Mouse (Mus musculus) embryonic facial prominence, embryonic 15.5 days (tissue): ENCODE data around the gene Themis2. TPM values are rescaled to one million over a fixed set of nuclear protein-coding genes. Genes with fewer than 3 reads are reported as not detected.
A peak's percentile ranks its signal among the peaks of the same experiment; 100 is the strongest.
"Not testable (repeated sequence)": the region's sequence is repeated elsewhere in the genome, so short reads cannot be mapped to it uniquely, and the experiment has no call there.

ENCODE experiments used
- ATAC-seq: fragments of 200-750 bp; cut with Nextera tagmentation; 2 replicates; pipeline ENCODE4 v1.8.0; 2017; ENCODE audit warnings: low read depth, moderate TSS enrichment; ENCODE audit not compliant: insufficient number of reproducible peaks, low FRiP score, low TSS enrichment
- H3K27ac ChIP-seq: fragments of 300-500 bp; sonication (generic); replicated peaks from 2 replicates; pipeline ENCODE4 v1.5.1; 2015; ENCODE audit warnings: mild to moderate bottlenecking, inconsistent platforms
- H3K27me3 ChIP-seq: fragments of 300-500 bp; sonication (generic); 2 replicates; pipeline ENCODE4 v1.6.1; 2015; ENCODE audit warnings: inconsistent platforms
- H3K36me3 ChIP-seq: fragments of 300-500 bp; sonication (generic); 2 replicates; pipeline ENCODE4 v1.6.1; 2015; ENCODE audit warnings: mild to moderate bottlenecking, inconsistent platforms
- H3K4me1 ChIP-seq: fragments of 300-500 bp; sonication (generic); 2 replicates; pipeline ENCODE4 v1.6.1; 2015; ENCODE audit warnings: inconsistent platforms
- H3K4me2 ChIP-seq: fragments of 300-500 bp; sonication (generic); replicated peaks from 2 replicates; pipeline ENCODE4 v1.6.1; 2015; ENCODE audit warnings: mild to moderate bottlenecking, inconsistent platforms
- H3K4me3 ChIP-seq: fragments of 300-500 bp; sonication (generic); replicated peaks from 2 replicates; pipeline ENCODE4 v1.5.1; 2015; ENCODE audit warnings: mild to moderate bottlenecking, inconsistent platforms
- H3K9ac ChIP-seq: fragments of 300-500 bp; sonication (generic); 2 replicates; pipeline ENCODE4 v1.6.1; 2015; ENCODE audit warnings: inconsistent platforms
- H3K9me3 ChIP-seq: fragments of 300-500 bp; sonication (generic); replicated peaks from 2 replicates; pipeline ENCODE4 v1.6.1; 2016; ENCODE audit warnings: inconsistent platforms
- WGBS: fragments of 180-500 bp; shearing (Covaris S2); methylation state at CpG from one replicate; pipeline ENCODE4 v1.1.7; 2015; 5-methylcytosine and 5-hydroxymethylcytosine counted together
- polyA plus RNA-seq: library from polyadenylated mRNA; unstranded; fragments of >200 nt; fragmentation: Nextera tagmentation; extraction: Ambion mirVana; gene quantifications from 2 replicates; pipeline ENCODE4 v1.2.1, GENCODE M21; 2015

Gene Themis2
- polyA plus RNA-seq, 1 experiment from 2014 or later = 2.2 TPM

DNA sequence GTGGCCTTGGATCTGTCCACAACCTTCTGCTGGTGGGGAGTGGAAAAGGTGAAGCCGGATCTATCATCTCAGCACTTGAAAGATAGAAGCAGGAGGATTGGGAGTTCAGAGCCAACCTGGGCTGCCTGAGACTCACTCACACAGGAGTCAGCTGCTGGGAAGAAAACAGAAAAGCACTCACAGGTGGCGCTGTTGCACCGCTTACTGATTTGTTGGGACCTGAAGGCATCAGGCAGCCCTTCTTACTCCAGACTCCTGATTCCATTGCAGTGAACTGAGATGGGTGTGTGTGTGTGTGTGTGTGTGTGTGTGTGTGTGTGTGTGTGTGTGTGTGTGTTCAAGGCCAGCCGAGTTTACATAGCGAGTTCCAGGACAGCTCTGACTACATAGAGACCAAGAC, 19.4 kb downstream of the Themis2 start:
- H3K4me1 ChIP-seq = no peaks in the 10 kb centered on the region
- H3K27ac ChIP-seq = no peak overlapping the region
- H3K27me3 ChIP-seq = no peaks in the 10 kb centered on the region
- ATAC-seq = no peak
- no peak overlapping the region for H3K4me3 ChIP-seq
- WGBS = 83% methylated on average over 5 of the region's 5 CpGs
- H3K36me3 ChIP-seq = peaks cover 76% of the 10 kb centered on the region
- no peak overlapping the region for H3K4me2 ChIP-seq
- no peak overlapping the region for H3K9ac ChIP-seq
- no peaks in the 10 kb centered on the region for H3K9me3 ChIP-seq

- H3K4me2 ChIP-seq = no peak overlapping the region
- no peak for ATAC-seq
- H3K27me3 ChIP-seq = no peaks in the 10 kb centered on the region
- H3K27ac ChIP-seq = no peak overlapping the region
- 77% methylated on average over 3 of the region's 3 CpGs for WGBS
- H3K36me3 ChIP-seq = peaks cover 86% of the 10 kb centered on the region
- no peak overlapping the region for H3K4me3 ChIP-seq
- H3K9ac ChIP-seq = no peak overlapping the region
- no peaks in the 10 kb centered on the region for H3K9me3 ChIP-seq
- H3K4me1 ChIP-seq = no peaks in the 10 kb centered on the region
Measured at GRCm38 (mm10) chr4:132774905-132775304, 21.3 kb downstream of the Themis2 start.

DNA sequence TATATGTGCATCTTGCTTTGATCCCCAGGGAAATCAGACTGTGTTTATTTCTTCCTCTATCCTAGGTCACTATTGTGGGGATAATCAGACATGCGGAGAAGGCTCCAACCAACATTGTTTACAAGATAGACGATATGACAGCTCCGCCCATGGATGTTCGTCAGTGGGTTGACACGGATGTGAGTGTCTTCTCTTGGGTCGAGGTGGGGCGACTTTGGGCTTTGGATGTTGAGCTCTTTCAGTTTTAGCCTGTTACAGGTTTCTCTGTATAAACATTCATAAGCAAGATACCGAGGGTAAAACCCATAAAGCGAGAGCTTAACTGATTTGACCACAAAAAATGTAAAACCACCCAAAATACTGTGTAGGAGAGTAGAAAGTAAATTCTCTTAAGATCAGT, 24.4 kb downstream of the Themis2 start:
- Histone ChIP-seq H3K27ac (no peak overlapping the region), H3K4me1 (peaks cover 8% of the 10 kb centered on the region), H3K27me3 (no peaks in the 10 kb centered on the region), H3K9ac (no peak overlapping the region), H3K4me2 (no peak overlapping the region), H3K36me3 (peaks cover 58% of the 10 kb centered on the region), H3K4me3 (no peak overlapping the region), H3K9me3 (no peaks in the 10 kb centered on the region)
- 88% methylated on average over 9 of the region's 9 CpGs for WGBS
- ATAC-seq = no peak

DNA sequence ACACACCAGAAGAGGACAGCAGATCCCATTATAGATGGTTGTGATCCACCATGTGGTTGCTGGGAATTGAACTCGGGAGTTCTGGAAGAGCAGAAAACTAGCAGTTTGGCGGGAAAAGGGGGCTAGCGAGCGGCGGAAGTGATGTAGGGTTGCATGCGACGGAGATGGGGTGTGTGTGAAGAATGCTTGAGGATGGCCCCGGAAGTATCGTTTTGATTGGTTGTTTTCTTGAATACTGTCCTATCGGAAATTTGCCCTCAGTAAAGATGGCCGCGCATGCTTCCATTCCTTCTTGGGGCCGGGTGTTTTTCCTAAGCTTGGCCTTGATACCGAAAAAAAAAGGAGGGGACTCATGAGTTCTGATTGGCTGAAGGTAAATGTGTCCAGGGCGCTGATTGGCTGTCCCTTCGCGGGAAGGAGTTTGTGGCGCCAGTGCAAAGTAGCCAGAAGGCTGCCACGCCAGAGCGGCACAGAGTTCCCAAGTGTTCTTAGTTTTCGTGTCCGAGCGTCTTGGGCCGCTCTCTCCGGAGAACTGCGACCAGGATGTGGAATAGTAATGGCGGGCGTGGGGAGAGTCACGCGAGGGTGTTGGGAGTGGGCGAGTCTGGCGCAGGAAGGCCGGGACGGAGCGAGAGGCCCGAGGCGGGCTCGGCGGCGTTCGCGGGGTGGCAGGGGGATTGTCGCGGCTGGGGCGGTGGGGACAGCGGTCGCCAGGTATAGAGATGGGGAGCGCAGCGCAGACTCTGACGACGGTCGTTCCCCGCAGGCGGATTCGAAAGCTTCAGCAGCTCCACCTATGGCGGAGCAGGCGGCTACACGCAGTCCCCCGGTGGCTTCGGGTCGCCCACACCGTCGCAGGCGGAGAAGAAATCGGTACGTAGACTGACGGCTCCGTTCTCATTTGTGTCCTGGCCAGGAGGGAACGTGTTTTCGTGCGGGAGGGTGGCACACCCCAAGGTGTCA, 28.0 kb downstream of the Themis2 start, which contains the start of gene Rpa2:
TSS of gene Rpa2 (plus strand) at position 419 of the 963 bp plus-strand sequence.
- Histone ChIP-seq H3K4me1 (peaks cover 8% of the 10 kb centered on the region), H3K36me3 (peaks cover 24% of the 10 kb centered on the region), H3K27ac (peak within 1 kb of the TSS; percentile 82; the same call in 1 of the 2 replicates), H3K4me2 (peak within 1 kb of the TSS; percentile 73), H3K9me3 (no peaks in the 10 kb centered on the region), H3K4me3 (peak within 1 kb of the TSS; percentile 87), H3K27me3 (no peaks in the 10 kb centered on the region), H3K9ac (peak within 1 kb of the TSS; percentile 81)
- WGBS = under 1% methylated on average over 71 of the region's 71 CpGs
- peak; percentile 97 for ATAC-seq

DNA sequence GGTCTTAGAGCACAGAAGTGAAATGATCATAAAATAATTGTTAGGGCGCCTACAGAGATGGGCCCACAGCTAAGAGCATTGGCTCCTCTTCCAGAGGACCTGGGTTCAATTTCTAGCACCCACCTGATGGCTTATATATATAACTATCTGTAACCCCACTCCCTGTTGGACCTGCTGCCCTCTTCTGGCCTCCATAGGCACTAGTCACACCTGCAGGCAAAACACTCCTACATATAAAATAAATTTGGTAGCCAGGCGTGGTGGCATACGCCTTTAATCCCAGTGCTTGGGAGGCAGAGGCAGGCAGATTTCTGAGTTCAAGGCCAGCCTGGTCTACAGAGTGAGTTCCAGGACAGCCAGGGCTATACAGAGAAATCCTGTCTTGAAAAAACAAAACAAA, 33.1 kb downstream of the Themis2 start:
- not testable (repeated sequence) for H3K36me3 ChIP-seq, H3K27ac ChIP-seq, H3K27me3 ChIP-seq, H3K4me1 ChIP-seq, H3K9ac ChIP-seq, H3K4me2 ChIP-seq, H3K9me3 ChIP-seq, ATAC-seq, H3K4me3 ChIP-seq
- 72% methylated on average over 3 of the region's 3 CpGs for WGBS

DNA sequence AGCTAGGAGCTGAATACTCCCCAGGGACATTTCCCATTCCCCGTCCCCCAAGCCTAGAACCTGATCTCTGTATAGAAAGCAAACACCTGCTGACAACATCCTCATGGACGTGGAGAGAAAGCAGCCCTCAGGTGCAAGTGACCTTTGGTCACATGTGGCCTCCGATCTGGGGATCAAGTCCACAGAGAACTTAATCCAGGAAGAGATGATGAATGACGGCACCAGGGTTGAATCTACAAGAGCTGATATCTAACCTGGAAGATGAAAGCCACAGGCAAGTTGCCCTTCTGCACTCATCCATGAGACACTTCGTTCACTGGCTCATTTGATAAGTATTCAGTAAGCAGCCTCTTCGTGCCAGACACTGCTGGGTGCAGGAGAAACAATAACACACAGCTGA, 33.6 kb downstream of the Themis2 start:
- Histone ChIP-seq H3K27me3 (peaks cover 5% of the 10 kb centered on the region; the same call in 1 of the 2 replicates), H3K9ac (no peak overlapping the region), H3K9me3 (no peaks in the 10 kb centered on the region), H3K4me1 (no peaks in the 10 kb centered on the region), H3K36me3 (no peaks in the 10 kb centered on the region), H3K4me3 (no peak overlapping the region), H3K27ac (no peak overlapping the region), H3K4me2 (no peak overlapping the region)
- no peak for ATAC-seq
- 63% methylated on average over 6 of the region's 6 CpGs for WGBS

DNA sequence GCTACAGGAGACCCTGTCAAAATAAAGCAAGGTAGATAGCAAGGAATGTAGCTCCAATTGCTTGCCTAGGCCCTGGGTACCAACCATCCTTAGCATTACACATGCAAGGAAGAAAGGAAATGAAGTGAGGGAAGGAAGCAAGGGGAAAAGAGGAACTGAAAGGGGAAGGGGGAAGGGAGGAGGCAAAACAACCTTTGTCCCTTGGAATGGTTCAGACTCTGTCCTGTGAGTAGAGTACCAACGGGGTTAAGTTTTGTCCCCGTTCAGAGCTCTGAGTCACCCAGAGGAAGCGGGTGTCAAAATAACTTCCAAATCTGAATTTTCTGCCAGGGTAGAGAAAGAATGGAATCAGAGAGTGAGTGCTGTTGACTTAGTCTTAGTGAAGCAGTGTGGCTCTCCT, 35.9 kb downstream of the Themis2 start:
- Histone ChIP-seq H3K4me1 (peaks cover 11% of the 10 kb centered on the region; the same call in 1 of the 2 replicates), H3K4me2 (no peak overlapping the region), H3K27me3 (peaks cover 9% of the 10 kb centered on the region; the same call in 1 of the 2 replicates), H3K27ac (no peak overlapping the region), H3K9me3 (no peaks in the 10 kb centered on the region), H3K36me3 (no peaks in the 10 kb centered on the region), H3K4me3 (no peak overlapping the region), H3K9ac (no peak overlapping the region)
- no peak for ATAC-seq
- WGBS = 58% methylated on average over 3 of the region's 3 CpGs

DNA sequence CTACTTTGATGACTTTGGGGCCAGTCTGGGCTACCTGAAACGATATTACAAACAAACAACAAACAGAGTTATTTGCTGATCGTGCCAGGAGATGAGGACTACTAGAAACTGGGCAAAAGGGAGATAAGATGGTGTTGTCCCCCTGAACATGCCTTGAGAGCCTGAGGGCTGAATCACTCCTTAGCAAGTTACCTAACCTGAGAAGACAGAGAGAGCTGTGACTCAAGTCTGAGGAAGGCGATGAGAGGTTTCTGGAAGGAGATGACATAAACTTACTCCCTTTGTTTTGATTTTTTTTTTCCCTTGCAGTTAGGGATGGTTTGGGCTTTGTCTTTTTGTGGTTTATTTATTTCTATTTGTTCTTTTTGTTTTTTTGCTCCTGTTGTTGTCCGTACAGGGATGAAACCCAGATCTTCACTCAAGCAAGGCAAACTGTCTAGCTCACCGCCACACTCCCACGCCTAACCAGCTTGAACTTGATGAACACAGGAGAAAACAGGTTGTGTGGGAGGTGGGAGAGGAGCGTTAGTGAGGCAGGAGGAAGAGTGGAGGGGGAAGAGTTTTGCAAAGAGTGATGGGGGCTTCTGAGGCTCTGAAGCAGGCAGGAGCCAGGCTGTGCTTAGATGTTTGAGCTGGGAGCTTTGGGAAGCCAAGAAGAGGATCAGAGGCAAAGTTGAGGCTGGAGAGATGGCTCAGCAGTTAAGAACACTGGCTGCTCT, 38.4 kb downstream of the Themis2 start:
- no peak overlapping the region for H3K27ac ChIP-seq
- H3K4me3 ChIP-seq = no peak overlapping the region

DNA sequence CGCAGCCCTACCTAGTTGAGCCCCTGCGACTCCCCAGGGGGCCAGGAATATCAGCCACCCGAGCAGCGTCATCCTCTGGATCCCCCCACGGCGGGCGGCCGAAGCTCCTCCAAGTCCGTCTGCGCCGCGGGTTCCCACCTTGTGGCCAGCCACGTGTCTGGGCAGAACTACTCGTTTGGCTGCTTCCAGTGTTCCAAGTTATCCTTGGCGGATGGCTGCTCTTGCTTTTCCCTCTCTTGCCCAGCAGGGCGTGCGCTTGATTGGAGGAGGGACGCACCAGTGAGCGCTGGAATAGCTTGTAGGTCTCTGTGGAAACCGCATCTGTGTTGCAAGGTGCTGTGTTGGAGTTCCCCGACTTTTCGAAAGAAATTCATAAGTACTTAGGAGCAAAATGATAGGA, 39.2 kb downstream of the Themis2 start, which contains the start of gene Smpdl3b:
TSS of gene Smpdl3b (minus strand) at position 279 of the 400 bp plus-strand sequence.
- Histone ChIP-seq H3K27me3 (peaks cover 9% of the 10 kb centered on the region; the same call in 1 of the 2 replicates), H3K9ac (peak within 1 kb of the TSS; percentile 47), H3K27ac (no peak within 1 kb of the TSS), H3K4me1 (peaks cover 11% of the 10 kb centered on the region; the same call in 1 of the 2 replicates), H3K36me3 (no peaks in the 10 kb centered on the region), H3K9me3 (no peaks in the 10 kb centered on the region), H3K4me2 (peak within 1 kb of the TSS; percentile 92), H3K4me3 (peak within 1 kb of the TSS; percentile 50)
- WGBS = under 1% methylated on average over 22 of the region's 22 CpGs
- peak; percentile 75 for ATAC-seq

More for the DNA sequence above, 38.4 kb downstream of the Themis2 start:
- no peaks in the 10 kb centered on the region for H3K36me3 ChIP-seq
- 77% methylated on average over 7 of the region's 7 CpGs for WGBS
- no peaks in the 10 kb centered on the region for H3K9me3 ChIP-seq
- ATAC-seq = no peak
- H3K4me2 ChIP-seq = peak overlapping the region; percentile 92; the same call in 1 of the 2 replicates
- peaks cover 11% of the 10 kb centered on the region; the same call in 1 of the 2 replicates for H3K4me1 ChIP-seq
- no peak overlapping the region for H3K9ac ChIP-seq
- H3K27me3 ChIP-seq = peaks cover 9% of the 10 kb centered on the region; the same call in 1 of the 2 replicates

GRCm38 (mm10) chr4:132752992-132753391, 43.2 kb downstream of the Themis2 start:
- Histone ChIP-seq H3K27me3 (peaks cover 6% of the 10 kb centered on the region; the same call in 1 of the 2 replicates), H3K27ac (no peak overlapping the region), H3K4me3 (no peak overlapping the region), H3K9me3 (no peaks in the 10 kb centered on the region), H3K36me3 (no peaks in the 10 kb centered on the region), H3K9ac (no peak overlapping the region), H3K4me1 (peaks cover 11% of the 10 kb centered on the region; the same call in 1 of the 2 replicates), H3K4me2 (no peak overlapping the region)
- no peak for ATAC-seq
- WGBS = 79% methylated on average over 6 of the region's 6 CpGs
